Mouse (Mus musculus) regulatory T cell (primary cell): ENCODE measurements around the gene Tspoap1.

ENCODE experiments used
- in situ Hi-C: fragments of 300-600 bp; cut with MboI, MseI; formaldehyde crosslinking; loops from one replicate; pipeline ENCODE4 v1.15.1; 2025; ENCODE audit warnings: high pct_unique_total_duplicates

The Tspoap1 gene

DNA sequence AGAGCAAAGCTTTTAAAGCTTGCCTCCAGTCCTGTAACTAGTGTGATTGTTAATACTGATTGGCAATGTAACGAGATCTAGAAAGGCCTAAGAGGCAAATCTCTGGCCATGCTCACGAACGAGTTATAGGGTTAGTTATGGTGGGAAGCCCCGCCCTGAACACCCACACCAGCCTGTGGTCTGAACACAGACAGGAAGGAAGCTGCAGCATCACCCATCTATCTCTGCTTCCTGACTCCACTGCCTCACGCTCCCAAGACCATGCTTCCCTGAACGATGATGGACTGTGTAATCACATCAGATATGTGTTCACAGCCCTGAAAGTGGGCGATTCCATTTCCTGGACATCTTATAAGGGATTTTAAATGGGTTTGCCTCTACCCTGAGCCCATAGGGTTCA is 47.9 kb downstream of the Tspoap1 start:
- in situ Hi-C loops, result no loop called here

DNA sequence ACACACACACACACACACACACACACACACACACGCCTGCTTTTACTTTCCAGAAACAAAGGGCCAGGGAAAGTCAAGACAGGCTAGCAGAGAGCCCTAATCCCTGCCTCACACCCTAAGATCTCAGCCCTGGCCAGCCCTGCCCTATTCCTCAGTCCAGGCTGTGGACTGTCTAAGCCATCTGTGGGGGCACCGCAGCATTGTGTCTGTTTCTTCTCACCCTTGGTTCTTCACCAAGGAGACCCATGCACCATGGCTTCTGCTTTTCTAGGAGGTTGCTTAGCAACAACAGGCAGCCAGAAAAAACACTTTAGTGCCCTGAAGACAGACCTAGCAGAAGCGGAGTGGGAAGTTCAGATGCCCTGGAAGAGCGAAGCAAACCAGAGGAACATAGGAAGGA is 51.1 kb downstream of the Tspoap1 start:
- in situ Hi-C loops, result no loop called here

DNA sequence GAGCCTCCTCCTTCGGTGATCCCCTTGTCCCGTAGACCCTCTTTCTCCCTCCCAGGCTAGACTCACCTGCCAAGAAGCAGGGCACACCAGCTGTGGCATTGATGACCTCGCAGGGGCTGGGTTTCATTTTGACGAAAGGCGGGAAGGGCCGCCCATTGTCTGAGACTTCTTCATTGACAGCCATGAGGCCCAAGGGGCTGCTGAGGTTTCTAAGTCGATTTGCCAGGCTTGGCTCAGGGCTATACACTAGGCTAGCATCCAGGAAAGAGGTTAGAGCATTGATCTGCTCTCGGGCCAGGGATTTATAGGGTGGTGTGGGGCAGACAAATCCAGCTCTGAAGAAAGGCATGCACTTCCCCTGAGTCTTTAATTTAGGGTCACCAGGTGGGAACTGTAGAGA is 54.5 kb downstream of the Tspoap1 start:
- in situ Hi-C loops, result no loop called here

DNA sequence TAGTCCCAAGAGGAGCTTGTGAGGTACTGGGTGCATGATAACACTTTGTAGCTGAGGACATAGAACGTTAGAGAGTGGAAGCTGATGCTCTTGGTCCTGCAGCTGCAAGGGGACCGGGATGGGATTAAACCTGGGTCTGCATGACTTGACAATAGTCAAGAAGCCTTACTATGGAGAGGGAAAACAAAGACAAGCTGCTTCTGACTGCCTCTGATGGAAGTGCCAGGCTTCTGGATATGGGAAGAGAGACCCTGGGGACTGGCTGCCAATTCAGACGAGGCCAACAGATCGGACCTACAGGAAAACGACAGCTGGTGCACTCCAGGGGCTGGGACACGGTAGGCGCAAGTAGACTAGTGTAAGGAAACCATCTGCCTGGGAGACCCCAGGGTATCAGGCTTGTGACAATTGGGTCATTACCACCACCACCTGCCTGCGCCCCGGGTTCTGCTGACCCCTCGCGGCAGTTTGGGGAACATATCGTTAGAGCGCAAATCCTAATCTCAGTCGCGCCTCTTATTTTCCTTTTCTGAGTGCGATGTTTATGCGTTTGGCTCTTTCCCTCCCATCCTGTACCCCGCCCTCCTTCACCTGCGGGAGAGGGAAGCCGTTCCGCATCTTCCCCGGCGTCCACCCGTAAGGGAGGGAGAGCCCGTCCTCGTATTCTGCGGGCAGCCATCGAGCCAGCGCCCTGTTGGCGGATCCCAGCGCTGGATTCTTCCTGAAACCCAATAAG is 56.5 kb downstream of the Tspoap1 start:
- in situ Hi-C loops, result no loop called here

DNA sequence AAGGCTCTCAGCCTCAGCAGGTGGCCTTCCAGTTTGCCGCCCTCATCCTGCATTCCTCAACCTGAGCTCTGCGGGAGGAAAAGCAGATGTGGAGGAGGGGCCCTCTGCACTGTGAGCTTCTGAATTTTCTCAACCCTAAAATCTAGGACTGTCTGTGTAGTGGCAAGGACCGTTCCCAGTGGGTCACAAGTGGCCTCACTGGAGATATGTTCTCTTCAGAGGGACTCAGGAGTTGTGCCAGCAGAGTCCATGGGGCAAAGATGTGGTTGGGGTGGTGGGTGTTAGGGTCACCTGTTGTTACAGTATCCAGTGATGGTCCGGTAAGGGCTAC is 57.1 kb downstream of the Tspoap1 start:
- in situ Hi-C loops, result no loop called here

DNA sequence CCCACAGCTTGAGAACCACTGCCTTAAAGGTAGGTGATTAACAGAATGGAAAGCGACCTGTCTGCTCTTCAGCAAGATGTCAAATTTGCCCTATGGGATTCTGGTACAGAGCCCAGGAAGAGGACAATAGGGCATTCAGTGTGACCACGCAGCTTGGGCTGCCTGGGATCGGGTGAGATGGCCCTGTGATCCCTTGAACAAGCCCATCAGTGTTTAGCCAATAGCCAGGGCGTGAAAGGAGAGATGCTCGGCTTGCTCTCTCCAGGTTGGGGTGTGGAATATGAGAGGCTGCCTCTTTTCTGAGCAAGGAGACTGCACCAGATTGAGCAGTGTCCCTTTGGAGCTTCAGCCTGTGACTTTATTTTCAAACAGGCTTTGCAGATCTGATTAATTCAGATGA is 61.2 kb downstream of the Tspoap1 start:
- in situ Hi-C loops, result no loop called here

DNA sequence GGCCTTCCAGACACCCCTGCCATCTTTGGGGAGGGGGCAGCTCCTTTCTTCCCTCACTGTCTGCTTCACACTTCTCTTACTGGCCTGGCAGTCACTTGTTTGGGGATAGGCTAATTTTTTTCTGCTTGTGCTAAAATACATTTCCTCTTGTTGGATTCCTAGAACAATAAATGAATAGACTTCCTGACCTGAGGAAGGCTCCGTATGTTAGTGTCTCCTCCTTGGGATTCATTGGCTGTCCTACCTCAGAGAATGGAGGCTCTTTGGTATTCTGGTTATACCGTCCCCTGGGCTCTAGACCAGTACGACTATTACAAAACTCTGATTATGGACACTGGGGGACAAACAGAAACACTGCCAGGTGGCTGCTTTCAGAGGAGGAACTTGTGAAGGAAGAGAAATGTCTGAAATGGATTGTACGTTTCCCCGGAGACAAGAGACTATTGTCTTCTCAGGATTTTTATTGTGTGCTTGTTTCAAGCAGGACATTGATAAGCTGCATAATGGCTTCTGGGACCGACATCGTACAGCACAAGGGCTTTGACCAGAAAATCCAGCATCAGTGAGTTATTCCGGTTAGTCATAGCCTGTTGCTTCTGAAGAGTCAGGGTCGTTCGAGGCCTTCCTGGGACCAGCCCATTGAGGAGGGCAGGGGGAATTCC is 68.0 kb downstream of the Tspoap1 start, which contains the start of gene Lpo:
TSS of gene Lpo (minus strand) at position 51 of the 662 bp plus-strand sequence.
- in situ Hi-C loops, result no loop called here
